Mouse (Mus musculus): ENCODE results near the gene Kdf1. TPM values are rescaled to one million over a fixed set of nuclear protein-coding genes. Genes with fewer than 3 reads are reported as not detected.

The Kdf1 gene
- polyA plus RNA-seq (2021; fragmentation: Nextera tagmentation) = 0.34 and 0.72 TPM in 2 replicates
- long read RNA-seq, experiment 1 = 0 reads
- long read RNA-seq, experiment 2 = 0 reads

DNA sequence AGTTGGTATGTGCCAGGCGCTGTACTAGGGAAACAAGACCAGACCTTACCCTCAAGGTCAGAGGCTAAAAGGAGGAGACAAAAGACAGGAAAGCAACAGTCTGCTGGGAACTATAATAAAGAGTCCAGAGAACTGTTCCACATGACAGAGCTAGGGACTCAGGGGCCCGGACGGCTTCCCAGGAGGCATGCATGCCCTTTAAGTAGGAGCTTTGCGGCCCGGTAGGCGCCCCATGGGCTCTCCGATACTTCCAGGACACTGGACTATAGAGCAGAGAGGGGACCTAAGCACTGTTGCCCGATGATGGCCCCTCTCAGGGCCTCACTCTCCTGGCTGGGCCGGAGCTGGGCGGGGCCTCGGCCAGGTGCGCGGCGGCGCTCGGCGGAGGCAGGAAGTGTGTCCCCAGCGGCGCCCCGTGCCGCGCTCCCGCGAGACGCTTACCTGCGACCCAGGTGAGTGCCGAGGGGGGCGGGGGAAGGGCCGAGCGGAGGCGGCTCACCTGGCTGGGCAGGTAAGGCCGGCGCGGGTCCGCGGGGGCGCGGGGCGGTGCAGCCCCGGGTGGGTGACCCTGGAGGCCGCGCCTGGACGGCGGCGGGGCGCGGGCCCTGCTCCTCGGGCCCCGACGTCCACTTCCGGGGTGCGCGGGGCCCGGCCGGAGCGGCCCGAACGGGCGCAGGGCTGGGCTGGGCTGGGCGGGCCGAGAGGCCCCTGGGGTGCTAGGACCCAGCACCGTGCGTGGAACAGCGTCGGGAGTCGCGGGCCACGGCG is at the start of gene Kdf1:
Gene Kdf1 (plus strand): TSS at position 363 of the 768 bp plus-strand sequence.

DNA sequence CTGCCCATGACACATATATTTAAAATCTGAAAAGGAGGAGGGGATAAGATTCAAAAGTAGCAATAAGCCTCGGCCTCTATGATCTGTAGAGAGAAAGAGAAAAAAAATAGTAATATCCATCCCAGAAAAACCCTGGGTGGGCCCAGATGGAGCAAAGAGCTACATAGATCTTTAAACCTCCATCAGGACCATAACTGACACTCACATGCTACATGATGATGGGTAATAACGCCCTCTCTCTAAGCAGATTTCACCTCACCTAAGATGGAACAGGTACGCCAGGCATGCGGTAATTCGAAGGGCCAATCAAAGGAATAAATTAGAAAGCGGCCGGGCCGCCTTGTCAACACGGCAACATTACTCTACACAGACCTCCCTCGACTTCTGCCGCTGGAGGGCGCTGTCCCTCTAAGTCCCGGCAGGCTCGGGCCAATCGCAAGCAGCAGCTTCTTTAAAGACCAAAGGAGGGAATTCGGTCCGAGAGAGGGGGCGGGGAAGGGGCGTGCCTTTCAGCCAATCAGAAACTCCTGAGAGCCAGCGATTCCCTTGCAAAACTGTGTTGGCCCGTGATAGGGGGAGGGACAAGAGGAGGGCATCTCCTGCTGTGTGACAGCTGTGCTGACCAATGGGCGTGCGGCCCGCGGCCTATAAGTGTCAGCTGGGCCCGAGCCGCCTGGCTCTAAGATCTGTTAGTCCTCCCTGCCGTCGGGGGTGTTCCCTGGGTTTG is 39.1 kb upstream of the Kdf1 start, which contains the start of gene Tent5b:
Gene Tent5b (plus strand): TSS at position 675 of the 727 bp plus-strand sequence.

DNA sequence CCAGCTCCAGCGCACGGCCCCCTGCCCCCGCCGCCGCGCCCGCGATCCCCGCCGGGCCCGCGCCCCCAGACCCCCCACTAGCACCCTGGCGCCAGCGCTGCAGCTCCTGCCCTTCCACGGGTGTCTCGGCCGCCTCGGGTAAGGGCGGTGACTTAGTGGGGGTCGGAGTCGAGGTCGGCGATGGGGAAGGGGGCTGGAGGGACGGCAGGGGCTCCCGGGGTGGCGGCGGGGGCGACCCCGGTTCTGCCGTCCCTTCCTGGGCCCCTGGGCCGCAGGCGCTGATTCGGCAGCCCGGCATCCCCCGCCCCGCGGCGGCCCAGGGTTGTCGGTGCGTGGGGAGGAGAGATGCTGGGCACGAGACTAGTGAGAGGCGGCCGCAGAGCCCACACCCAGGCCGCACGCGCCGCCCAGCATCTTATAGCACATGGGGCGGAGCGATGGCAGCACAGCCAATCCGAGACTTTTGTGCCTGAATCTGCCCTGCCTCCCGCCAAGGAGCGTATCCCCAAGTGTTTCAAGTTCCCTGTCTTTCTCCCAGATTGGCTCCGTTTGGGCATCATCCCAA is 20.5 kb upstream of the Kdf1 start, which contains the start of gene Trnp1:
Gene Trnp1 (minus strand): TSS at position 391 of the 565 bp plus-strand sequence.

DNA sequence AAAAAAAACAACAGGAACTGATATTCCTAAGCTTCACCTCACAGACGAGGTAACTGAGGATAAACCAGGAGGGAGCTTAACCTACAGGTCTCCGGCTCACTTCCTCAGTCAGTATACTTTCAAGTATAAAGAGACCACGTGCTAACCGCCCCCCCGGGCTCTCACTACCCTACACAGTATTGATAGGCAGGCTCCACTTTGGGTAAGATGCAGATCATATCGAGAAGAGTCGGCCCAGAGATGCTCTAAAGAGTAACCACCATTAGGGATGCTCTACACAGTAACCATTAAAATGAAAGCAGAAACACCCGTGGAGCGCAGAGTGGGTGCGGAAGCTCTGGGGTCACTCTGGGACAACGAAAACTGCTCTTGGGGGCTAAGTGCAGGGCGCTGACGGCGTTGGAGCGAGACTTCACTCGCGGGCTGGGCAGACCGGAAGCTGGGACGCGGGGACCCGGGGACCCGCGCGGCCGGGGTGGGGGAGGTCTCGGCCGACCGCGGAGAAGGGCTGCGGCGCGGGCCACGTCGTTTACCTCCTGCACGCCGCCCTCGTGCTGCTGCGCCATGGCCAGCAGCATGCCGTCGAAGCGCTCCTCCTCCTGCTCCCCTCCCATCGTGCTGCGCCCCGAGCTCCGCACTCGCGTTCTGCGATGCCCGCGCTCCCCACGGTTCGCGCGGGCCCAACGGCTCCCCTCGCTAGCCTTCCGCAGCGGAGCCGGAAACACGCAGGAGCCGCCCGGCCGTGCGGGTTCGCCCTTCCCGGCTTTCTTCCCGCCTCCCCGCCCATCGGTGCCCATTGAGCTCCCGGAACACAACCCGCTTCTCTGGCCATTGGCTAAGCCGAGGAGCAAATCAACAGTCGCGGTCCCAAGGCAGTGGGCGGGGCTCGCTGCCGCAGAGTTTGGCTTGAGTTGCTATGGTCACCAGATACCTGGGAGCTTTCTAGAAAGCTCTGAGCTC is 26.8 kb downstream of the Kdf1 start, which contains the start of gene Nudc:
Gene Nudc (minus strand): TSS at position 725 of the 960 bp plus-strand sequence.

DNA sequence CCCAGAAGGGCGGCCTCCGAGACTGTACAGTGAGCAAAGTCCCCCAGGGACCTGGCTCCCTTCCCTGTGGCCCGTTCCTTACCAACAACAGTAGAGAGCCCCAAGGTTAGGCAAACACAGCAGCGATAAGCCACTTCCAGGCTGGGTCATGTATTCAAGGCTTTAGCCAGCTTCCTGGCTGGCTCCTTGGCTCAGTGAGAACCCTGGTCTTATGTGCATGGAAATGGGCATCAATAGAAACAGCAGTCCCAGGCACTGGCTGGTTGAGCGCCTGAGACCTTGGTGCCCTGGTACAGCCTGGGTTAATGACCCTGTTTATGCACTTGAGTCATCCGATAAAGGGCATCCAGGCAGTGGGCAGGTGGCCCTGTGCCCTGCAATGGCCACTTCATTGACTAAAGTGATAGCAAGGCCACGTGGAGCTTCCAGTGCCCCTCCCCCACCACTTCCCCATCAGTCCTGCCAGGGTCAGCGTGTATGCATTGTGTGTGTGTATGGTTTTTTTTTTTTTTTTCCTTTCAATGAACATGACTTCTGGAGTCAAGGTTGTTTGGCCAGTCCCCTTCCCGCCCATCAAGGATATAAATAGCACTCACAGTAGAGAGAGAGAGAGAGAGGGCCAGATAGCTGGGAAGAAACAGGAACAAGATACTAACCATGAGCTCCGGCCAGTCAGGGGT is 34.1 kb downstream of the Kdf1 start, which contains the start of gene Nr0b2:
Gene Nr0b2 (plus strand): TSS at position 609 of the 680 bp plus-strand sequence.

DNA sequence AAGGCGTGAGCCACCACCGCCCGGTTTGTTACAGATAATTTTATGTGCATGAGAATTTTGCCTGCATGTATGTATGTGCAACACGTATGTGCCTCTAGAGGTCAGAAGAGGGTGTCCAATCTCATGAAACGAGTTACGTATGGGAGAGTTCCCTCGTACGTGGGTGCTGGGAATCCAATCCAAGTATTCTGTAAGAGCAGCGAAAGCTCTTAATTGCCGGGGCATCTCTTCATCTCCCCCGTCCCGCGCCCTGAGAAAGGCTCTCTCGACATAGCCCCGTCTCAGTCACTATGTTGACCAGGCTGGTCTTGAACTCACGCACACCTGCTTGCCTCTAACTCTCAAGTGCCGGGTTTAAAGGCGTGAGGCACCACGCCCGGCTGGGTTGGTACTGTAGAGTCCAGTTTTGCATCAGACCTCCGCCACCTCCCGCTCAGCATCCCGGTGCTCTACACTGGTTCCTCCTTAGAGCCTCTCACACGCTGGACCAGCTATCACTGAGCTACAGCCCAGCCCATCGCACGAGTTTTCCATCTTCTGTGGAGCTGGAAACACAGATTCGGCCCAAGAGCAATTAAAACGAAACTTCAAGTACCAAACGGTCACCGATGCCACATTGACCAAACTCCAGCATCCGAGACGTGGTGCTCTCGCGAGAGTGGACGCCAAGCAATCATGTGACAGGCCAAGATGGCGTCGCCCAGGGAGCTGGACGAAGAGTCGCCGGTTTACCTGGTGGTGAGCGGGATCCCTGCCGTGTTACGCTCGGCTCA is 55.5 kb downstream of the Kdf1 start, which contains the start of gene Gpatch3:
Gene Gpatch3 (plus strand): TSS at position 676 of the 773 bp plus-strand sequence.

Small RNA genes within 50 kb of the gene (microRNA-seq; reads per million reads assigned to microRNA genes)
- not detected for gene Gm23158

Other genes starting within 250 kb of the Kdf1 start
- gene Tmem222, start 241.2 kb upstream of the Kdf1 start, polyA plus RNA-seq (2021; fragmentation: Nextera tagmentation) = 183 and 192 TPM in 2 replicates
- 6.5 and 6.9 TPM in 2 replicates for gene Wdtc1, start 165.5 kb upstream of the Kdf1 start, polyA plus RNA-seq (2021; fragmentation: Nextera tagmentation)
- 10.5 and 11.0 TPM in 2 replicates for gene Slc9a1, start 149.3 kb upstream of the Kdf1 start, polyA plus RNA-seq (2021; fragmentation: Nextera tagmentation)
- gene Tent5b, start 38.8 kb upstream of the Kdf1 start, polyA plus RNA-seq (2021; fragmentation: Nextera tagmentation) = 0.15 and 0.21 TPM in 2 replicates
- gene Trnp1, start 20.4 kb upstream of the Kdf1 start, polyA plus RNA-seq (2021; fragmentation: Nextera tagmentation) = 23.5 and 24.8 TPM in 2 replicates
- gene Nudc, start 27.0 kb downstream of the Kdf1 start, polyA plus RNA-seq (2021; fragmentation: Nextera tagmentation) = 195 and 196 TPM in 2 replicates
- 0.13 TPM in 1 of 2 replicates, not detected in the other for gene Nr0b2, start 34.4 kb downstream of the Kdf1 start, polyA plus RNA-seq (2021; fragmentation: Nextera tagmentation)
- 3.6 and 4.2 TPM in 2 replicates for gene Gpatch3, start 55.8 kb downstream of the Kdf1 start, polyA plus RNA-seq (2021; fragmentation: Nextera tagmentation)
- gene Gpn2, start 65.4 kb downstream of the Kdf1 start, polyA plus RNA-seq (2021; fragmentation: Nextera tagmentation) = 13.7 and 15.9 TPM in 2 replicates
- 0.16 and 0.20 TPM in 2 replicates for gene Sfn, start 83.2 kb downstream of the Kdf1 start, polyA plus RNA-seq (2021; fragmentation: Nextera tagmentation)
- gene Zdhhc18, start 131.2 kb downstream of the Kdf1 start, polyA plus RNA-seq (2021; fragmentation: Nextera tagmentation) = 2.3 and 4.0 TPM in 2 replicates
- 6.2 and 7.7 TPM in 2 replicates for gene Pigv, start 153.7 kb downstream of the Kdf1 start, polyA plus RNA-seq (2021; fragmentation: Nextera tagmentation)
- 7.8 and 9.0 TPM in 2 replicates for gene Arid1a, start 237.8 kb downstream of the Kdf1 start, polyA plus RNA-seq (2021; fragmentation: Nextera tagmentation)